Mouse (Mus musculus): ENCODE data around the gene 4930432K21Rik.

The 4930432K21Rik gene

GRCm38 (mm10) chr8:84211202-84211601 lies 63.4 kb downstream of the 4930432K21Rik start:
- DNase-seq: no peak

- DNase-seq: no peak
Observed at GRCm38 (mm10) chr8:84211881-84212563, 64.2 kb downstream of the 4930432K21Rik start.

- DNase-seq: no peak
Observed at GRCm38 (mm10) chr8:84213277-84213676, 65.5 kb downstream of the 4930432K21Rik start.

- DNase-seq: no peak
Observed at GRCm38 (mm10) chr8:84217206-84217605, 69.4 kb downstream of the 4930432K21Rik start.

GRCm38 (mm10) chr8:84218143-84218542 lies 70.3 kb downstream of the 4930432K21Rik start:
- no peak for DNase-seq

- DNase-seq: no peak
Observed at GRCm38 (mm10) chr8:84220105-84220504, 72.3 kb downstream of the 4930432K21Rik start.
